Mouse (Mus musculus): ENCODE results near the gene Zfp13. TPM values are rescaled to one million over a fixed set of nuclear protein-coding genes. Genes with fewer than 3 reads are reported as not detected.
"Not testable (repeated sequence)": the region's sequence is repeated elsewhere in the genome, so short reads cannot be mapped to it uniquely, and the experiment has no call there.

The Zfp13 gene
- total RNA-seq (2021), result 1 to 10 TPM; 2.2 to 3.1 TPM
- long read RNA-seq, experiment 1, result 0 reads
- long read RNA-seq, experiment 2, partial matches to known transcripts, result 0 of 1 reads
- long read RNA-seq, experiment 2, other reads (novel, unspliced or antisense), result 0 of 1 reads

DNA sequence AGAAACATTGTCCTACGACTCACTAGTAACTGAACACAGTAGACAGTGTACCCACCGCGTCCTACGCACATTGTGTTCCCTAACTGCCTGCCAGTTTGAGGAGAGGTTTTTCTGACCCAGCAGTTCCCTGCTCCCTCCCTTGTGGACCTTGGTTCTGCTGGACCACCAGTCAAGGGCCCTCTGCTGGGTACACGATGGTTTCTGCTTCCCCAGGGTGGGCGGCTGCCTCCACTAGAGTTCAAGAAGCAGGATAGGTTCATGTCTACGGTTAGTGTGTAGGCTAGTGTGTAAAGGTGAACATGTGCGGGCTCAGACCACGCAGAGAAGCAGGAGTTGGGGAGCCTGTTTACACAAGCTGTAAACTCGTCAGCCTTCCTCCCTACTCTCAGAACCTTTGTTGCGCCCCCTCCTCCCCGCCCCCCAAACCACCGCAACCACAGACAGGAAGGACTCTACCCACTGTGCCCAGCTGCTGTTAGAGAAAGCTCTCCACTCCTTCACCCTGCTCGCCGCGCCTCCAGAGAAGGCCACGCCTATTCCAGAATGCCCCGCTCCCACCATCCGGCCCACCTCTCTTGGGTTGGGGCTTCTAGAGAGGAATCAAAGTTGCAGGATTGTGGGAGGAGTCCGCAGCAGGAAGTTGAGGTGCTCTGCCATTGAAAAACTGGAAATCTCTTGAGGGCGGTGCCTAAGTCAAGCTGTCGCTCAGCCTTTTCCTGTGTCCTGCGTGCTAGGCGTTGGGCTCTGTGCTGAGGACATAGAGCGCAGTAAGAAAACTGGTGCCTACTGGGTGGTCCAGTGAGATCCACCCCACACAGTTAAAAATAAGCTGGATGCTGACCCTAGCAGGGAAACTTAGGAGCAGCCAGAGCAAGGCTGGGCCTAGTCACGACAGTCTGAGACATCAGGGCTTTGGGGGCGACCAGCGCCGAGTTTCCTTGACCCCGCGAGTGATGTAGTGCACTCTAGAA, at the start of gene Zfp13:
Zfp13 (minus strand) TSS at position 906 of the 971 bp plus-strand sequence.
- DNase-seq, result peak; percentile 89 to 96

- DNase-seq, result no peak
Measured at GRCm38 (mm10) chr17:23645894-23646293, 46.6 kb upstream of the Zfp13 start.

DNA sequence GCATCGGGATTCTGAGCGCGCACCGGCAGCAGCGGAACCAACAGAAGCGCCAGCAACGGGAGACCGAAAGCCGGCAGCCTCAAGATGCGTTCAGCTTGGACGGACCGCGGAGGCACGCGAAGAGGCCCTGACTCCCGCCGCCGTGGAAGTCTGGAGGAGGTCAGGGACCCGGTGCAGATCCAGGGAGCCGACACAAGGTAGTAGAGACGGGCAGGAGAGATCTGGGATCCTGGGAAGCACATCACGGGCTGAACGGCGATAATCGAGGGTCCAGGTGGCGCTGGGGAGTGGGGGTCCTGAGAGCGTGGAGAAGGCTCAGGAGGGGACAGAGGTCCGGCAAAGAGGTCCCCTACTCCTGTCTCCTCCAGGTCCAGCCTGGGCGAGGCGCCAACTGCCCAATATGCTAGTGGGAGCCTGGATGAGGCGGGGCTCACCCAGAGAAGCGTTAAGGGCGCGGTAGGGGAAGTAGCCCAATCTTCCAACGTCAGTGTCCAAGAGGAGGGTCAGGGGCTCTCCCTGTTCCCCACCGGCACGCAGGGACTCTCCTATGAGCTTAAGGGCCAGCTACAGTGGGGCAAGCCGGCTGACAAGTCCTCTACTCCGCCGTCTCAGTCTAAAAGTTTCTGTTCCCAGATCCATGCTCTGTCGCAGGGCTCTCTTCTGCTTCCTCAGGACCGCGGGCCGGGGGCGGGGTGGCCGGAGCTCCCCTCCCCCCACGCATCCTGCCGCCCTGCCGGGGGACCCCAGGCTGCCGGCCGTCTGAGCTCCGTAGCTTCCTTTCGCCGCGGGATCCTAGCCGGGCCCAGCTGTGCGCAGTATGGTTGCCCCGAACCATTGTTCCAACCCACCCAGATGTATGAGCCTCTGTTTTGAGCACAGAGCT, 45.6 kb upstream of the Zfp13 start, which contains the start of gene Mmp25:
Mmp25 (minus strand) TSS at position 665 of the 883 bp plus-strand sequence.
- DNase-seq, result no peak

DNA sequence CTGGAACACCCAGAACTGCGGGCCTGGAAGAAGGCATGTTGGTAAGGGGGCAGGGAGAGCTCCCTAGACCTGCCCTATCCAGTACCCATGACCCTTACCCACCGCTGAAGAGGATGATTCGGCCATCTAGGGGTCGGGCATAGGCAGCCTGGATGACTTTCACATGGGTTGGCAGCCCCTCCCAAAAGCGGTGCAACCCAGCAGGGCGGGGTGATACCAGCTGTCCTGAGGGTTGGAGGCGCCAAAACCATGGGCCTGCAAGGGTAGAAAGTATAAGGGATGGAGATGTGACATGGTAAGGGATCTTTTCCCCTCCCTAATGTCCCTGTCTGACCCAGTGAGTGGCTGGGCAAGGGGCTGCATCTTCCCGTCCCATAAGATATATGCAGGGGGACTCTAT, 32.0 kb upstream of the Zfp13 start:
- DNase-seq, result no peak

GRCm38 (mm10) chr17:23630195-23631020, 31.1 kb upstream of the Zfp13 start:
- peak; percentile 71 to 88 for DNase-seq

DNA sequence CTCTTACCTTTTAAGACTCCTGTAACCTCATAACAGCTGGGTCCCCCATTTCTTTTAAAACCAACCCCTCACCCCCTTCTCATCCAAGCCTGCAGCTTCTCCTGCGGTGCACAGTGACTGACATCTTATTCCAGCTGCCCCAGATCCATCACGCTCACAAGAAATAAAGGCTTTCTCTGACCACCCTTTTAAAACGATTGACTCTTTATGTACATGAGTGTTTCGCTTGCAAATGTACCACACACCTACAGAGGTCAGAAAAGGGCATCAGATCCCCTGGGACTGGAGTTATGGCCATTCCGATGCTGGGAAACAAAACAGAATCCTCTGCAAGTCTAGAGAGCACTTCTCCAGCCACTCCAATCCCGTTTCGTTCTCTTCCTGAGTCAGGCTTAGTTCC, 28.5 kb upstream of the Zfp13 start:
- DNase-seq, result no peak

DNA sequence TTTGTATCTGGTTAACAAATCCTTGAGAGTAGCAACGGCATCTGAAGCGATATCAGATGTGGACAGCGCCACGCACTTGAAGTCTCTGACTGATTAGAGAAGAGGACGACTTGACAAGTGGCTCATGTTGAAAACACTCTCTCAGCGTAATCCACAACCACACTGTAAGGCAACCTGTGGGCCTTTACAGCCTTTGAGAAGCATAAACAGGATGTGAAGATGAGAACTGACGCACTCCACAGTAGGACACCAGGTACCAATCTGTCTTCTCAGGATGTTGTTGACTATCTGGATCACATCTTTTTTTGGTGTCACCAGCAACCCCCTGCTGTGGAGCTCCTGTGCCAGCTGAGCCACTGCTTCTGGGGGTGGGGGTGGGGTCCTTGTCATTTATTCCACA, 21.1 kb upstream of the Zfp13 start:
- DNase-seq, result no peak

GRCm38 (mm10) chr17:23617087-23617486, 17.8 kb upstream of the Zfp13 start:
- DNase-seq, result no peak

- peak; percentile 54 to 60 for DNase-seq
Measured at GRCm38 (mm10) chr17:23610361-23610800, 11.1 kb upstream of the Zfp13 start.

DNA sequence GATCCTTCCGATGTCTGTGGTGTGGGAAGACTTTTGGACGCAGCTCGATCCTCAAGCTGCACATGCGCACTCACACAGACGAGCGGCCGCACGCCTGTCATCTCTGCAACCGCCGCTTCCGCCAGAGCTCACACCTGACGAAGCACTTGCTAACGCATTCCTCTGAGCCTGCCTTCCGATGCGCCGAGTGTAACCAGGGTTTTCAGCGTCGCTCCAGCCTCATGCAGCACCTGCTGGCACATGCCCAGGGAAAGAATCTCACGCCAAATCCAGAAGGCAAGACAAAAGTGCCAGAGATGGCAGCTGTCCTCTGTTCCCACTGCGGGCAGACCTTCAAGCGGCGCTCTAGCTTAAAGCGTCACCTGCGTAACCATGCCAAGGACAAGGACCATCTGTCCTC, 10.3 kb upstream of the Zfp13 start:
- DNase-seq, result no peak

DNA sequence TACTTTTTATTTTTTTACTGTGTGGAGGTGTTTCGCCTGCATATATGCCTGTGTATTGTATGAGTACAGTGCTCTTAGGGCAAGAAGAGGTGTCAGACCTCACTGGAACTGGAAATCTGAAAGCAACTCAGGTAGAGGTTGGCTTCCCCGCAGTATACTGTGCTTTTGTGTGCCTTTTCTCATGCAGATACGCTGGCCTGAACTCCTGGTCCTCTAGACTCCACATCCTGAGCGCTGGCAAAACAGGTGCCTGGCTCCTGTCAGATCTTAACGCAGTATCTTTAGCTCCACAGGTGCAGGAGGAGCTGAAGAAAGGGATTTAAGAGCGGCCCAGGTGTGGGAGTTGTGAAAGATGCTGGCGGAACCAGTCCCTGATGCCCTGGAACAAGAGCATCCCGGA, 5.9 kb upstream of the Zfp13 start:
- no peak for DNase-seq

- DNase-seq, result no peak
Measured at GRCm38 (mm10) chr17:23604394-23604793, 5.1 kb upstream of the Zfp13 start.

DNA sequence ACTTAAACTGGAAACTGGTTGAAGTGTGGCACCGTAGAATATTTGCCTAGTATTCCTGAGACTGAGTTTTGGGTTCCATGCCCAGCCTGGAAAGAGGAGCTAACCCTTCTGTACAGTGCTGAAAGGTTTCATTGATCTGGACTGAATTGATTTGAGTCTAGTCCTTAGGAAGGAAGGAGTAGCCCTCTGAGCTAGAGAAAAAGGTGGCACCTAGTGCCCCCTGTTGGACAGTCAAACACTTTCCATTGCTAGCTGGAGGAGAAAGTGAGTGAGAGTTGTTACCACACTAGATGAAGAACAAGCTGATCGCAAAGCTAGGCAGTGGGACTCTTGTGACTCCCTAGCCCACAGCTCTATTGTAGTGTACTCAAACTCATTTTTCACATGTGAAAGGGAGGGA, 4.3 kb upstream of the Zfp13 start:
- peak in 1 of 2 experiments; percentile 13 for DNase-seq

DNA sequence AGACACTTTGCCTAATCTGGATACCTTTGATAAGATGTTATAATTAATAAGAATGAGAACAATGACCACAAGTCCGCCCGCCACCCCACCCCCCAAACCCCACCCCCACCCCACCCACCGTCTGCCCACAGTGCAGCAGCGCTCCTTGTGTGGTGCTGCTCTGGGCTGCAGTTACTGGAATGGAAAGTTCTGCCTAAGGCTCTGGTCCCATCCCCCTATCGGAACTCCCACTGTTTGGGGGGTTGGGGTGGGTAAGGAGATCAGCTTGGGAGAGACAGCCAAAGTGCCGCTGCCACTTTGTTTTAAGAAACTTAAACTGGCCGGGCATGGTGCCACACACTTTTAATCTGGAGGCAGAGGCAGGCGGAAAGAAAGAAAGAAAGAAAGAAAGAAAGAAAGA, 3.8 kb upstream of the Zfp13 start:
- DNase-seq, result no peak

DNA sequence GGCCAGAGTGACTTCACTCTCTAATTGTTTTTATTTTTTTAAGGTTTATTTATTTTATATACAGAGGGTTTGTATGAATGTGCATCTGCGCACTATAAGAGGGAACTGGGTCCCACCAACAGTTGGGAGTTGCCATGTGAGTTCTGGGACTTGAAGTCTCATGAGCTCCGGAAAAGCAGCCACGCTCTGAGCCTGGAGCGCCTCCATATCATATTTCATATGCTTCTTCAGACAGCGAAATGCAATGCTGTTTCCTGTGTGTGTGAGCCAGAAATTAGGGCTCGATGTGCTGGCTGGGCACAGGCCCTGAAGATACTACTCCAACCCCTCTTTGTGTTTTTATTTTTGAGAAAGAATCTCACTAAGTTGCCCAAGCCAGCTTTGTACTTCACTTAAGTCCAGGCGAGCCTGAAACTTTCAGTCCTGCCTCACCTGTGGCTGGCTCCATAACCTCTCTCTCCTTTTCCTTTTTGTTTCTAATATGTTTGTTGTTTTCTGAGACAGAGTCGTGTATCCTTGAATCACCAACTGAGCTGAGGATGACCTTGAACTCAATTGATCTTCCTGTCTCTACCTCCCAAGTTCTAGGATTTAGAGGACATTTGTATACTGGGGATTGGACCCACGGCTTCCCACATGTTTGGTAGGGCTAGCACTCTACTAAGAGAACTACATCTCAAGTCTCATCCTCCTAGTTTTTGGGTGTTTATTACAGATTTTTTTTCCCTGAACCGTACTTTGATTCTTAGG, 2.7 kb upstream of the Zfp13 start:
- no peak for DNase-seq

- DNase-seq, result no peak
Measured at GRCm38 (mm10) chr17:23600641-23601622, 1.6 kb upstream of the Zfp13 start, which contains the start of gene Zscan10. Gene Zscan10, plus strand, starts transcription at chr17:23600856.

DNA sequence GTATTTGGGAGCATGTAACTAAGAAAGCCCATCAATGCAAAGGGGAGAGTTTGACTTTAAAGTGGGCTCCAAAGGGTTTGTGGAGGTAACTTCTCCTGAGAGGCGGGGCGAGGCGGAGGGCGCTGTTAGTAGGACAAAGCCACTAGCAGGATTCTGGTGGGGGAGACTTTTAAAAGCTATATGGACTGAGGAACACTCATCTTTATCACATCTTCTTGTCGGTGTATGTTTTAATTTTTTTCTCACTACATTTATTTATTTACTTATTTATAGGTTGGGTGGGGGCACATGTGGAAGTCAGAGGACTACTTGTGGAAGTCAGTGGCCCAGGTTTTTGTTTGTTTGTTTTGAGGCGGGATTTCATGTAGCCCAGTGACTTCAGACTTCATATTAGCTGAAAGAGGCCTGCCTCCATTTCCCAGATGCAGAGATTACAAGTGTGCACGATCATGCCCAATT, 347 bp upstream of the Zfp13 start:
- DNase-seq, result no peak

DNA sequence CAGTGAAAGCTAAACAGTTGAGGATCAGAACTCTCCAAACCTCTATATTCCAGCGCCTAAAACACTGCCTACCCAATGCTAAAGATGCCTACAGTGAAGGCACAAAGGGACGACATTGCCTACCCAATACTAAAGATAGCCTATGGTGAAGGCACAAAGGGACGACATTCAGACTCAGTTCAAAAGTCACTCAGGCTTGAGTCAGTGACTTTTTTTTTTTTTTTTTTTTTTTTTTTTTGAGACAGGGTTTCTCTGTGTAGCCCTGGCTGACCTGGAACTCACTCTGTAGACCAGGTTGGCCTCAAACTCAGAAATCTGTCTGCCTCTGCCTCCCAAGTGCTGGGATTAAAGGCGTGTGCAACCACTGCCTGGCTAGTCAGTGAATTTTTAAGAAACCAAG, 4.1 kb downstream of the Zfp13 start:
- DNase-seq, result not testable (repeated sequence)

DNA sequence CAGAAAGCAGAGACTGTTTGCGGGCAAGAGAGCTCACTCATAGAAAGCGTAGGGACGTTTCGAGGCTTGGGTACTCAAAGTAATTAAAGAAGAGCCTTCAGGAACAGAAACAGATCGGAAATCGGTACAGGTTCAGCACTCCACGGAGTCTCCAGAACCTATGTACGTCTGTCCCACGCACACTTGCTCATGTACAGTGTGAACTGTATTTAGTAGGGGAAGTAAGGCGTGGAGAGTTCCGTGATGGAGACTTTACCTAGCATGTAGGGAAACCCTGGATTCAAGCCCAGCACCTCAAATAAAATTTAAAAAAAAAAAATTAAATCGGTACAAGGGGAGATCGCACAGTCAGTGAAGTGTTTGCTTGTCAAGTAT, 6.4 kb downstream of the Zfp13 start:
- no peak for DNase-seq
